Mouse (Mus musculus): Measurements from ENCODE around the gene Siglece.
A peak's percentile ranks its signal among the peaks of the same experiment; 100 is the strongest.

Gene Siglece

GRCm38 (mm10) chr7:43625065-43625464 is 34.9 kb downstream of the Siglece start:
- DNase-seq = no peak

GRCm38 (mm10) chr7:43623819-43624218 is 36.1 kb downstream of the Siglece start:
- no peak for DNase-seq

GRCm38 (mm10) chr7:43622927-43623326 is 37.0 kb downstream of the Siglece start:
- no peak for DNase-seq

- no peak for DNase-seq
These were observed 46.0 kb downstream of the Siglece start for GRCm38 (mm10) chr7:43613816-43614551.

GRCm38 (mm10) chr7:43608316-43608824 is 51.6 kb downstream of the Siglece start:
- DNase-seq = no peak

GRCm38 (mm10) chr7:43607743-43608287 is 52.1 kb downstream of the Siglece start:
- DNase-seq = no peak

GRCm38 (mm10) chr7:43606896-43607742 is 52.8 kb downstream of the Siglece start, which contains the start of gene Zfp819:
Gene Zfp819, plus strand, starts transcription at chr7:43607169.
- peak; percentile 59 to 67 for DNase-seq

- no peak for DNase-seq
These were observed 58.1 kb downstream of the Siglece start for GRCm38 (mm10) chr7:43601884-43602283.
